Mouse (Mus musculus) lung, adult 18-20 months (tissue): ENCODE results near the gene Steap4.
"Not testable (repeated sequence)": the region's sequence is repeated elsewhere in the genome, so short reads cannot be mapped to it uniquely, and the experiment has no call there.

Experiments used
- DNase-seq, 2 experiments: peaks; one replicate each; pipeline ENCODE4 v3.0.0; 2022; ENCODE audit warnings: mixed read lengths in 2 of 2

Steap4 gene

DNA sequence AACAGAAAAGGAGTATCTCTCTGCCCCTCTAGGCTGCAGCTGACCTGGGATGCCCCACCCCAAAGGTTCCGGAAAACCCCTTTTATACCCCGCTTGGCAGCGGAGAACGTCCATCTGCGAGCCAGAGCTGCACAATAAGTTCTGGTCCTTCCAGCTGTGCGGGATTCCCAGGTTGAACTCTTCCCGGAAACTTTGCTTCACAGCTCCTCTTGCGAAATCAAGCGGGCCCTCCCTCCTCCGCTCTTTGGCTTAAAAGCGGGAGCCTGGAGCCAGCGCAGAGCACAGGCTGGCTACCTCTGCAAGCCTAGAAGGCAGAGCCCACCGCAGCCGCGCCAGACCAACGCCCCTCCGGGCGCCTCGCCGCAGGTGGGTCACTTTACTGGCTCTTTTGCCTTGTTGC is at the start of gene Steap4:
TSS of gene Steap4 (plus strand) at position 282 of the 400 bp plus-strand sequence.
- peak; percentile 77 to 81 for DNase-seq

DNA sequence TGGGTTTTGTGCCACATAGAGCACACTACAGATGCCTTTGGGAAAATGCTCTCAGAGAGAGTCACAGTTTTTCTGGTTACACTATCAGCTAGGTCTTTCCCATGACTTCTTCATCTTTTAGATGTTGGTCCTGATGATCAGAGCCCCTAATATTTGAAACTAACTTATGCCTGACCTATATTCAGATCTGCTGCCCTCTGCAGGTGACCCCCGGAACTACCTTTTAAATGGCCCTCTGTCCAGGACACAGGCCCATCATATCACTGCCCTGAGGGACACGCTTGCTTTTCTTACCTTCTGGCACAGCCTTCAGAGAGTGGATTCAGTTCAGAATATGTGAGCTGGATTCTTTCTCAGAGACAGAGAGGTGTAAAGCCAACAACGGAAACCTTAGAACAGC is 48.3 kb upstream of the Steap4 start:
- DNase-seq = no peak

DNA sequence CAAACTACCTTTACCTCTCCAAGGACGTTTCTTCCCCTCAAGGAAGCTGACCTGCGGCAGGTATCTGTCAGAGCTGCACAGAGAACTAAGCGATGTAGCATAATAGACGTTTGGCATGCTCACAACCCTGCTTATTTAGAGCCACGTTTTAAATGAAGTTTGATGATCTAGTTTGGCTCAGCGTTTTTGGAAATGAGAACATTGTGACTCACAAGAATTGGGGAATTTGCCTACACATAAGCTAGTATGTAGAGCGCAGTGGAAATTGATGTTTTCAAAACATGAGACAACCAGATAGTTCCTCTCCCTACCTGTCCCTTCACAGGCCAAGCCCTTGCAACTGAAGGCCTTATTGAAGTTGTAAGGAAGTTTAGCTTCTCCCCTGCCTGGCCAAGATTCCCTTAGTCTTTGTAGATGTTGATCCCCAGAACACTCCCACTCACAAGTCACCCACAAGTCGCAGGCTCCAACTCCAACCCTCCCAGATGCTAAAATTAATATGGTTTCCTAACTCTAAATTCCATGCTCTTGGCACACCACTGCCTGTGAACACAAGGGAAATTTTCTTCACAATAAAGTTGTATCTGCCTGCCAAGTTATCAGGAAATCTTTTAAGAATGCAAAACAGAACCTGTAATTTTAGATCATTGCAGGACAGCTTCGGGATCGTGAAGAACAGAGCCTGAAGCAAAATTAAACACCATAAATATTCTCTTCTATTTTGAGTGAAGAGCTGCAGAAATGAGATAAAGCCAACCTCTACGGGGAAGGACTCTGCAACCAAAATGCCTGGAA is 42.6 kb upstream of the Steap4 start:
- DNase-seq = no peak

DNA sequence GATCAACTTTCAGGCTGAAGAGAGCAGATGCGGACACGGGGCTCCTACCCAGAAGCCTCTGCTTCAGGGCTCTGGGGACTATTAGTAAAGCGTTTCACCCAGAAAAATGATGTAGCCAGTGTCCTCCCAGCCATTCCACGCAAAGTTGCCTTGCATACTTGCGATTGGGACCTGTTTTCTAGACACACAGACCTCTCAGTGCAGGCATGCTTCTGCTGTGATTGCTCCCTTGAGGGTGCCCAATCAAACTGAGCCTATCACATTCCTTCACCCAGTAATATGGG is 42.0 kb upstream of the Steap4 start:
- DNase-seq = no peak

DNA sequence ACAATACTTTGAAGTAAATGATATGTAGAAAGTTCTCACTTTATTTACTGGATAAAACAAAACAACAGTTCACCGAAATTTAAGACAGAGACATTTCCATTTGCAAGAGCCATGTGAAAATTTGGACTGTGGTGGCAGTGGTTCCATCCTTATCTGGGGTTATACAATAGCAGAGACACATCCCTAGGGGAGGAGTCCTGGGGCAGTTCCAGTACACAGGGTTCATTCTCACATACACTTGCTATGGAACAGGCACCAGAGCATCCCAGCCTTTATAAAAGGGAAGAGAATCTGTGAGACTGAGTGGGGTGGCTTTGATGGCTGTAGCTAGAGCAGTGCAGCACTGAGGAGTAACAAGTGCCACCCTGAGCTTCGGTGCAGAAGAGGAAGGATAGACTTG is 40.6 kb upstream of the Steap4 start:
- DNase-seq = no peak

DNA sequence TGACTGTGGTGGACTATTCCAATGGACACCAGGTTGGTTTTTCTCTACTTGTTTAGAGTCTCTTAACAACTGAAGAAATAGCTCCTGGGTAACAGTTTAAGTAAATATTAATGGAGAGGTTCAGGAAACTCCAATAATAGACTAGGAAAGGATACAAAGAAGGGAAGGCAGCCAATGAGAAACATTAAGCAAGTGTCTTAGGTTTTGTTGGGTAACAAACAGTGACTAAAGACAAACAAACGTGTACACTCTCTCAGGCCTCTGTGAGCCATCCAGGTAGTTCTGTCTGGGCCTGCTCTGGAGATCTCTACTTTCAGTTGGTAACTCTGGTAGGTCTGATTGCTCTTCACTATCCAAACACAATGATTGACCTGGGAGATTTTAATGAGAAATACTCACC is 37.5 kb upstream of the Steap4 start:
- DNase-seq = no peak

DNA sequence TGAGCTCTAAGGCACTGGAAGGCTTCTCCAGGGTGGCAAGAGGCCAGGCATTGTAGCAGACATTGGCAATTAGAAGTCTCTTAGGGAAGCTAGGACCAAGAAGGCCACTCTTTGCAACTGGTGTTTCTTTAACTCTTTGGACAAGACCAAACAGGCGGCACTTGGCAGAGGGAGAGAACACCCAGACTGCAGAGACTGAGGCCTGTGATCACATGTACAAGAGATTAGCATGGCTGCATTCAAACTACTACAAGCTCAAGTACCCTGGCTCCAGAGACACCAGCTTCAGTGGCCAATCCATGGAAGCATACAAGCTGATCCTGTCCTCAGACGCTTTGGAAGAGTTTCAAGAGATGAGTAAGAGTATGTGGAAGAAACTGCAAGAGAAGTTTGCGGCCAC is 36.6 kb upstream of the Steap4 start:
- no peak for DNase-seq

DNA sequence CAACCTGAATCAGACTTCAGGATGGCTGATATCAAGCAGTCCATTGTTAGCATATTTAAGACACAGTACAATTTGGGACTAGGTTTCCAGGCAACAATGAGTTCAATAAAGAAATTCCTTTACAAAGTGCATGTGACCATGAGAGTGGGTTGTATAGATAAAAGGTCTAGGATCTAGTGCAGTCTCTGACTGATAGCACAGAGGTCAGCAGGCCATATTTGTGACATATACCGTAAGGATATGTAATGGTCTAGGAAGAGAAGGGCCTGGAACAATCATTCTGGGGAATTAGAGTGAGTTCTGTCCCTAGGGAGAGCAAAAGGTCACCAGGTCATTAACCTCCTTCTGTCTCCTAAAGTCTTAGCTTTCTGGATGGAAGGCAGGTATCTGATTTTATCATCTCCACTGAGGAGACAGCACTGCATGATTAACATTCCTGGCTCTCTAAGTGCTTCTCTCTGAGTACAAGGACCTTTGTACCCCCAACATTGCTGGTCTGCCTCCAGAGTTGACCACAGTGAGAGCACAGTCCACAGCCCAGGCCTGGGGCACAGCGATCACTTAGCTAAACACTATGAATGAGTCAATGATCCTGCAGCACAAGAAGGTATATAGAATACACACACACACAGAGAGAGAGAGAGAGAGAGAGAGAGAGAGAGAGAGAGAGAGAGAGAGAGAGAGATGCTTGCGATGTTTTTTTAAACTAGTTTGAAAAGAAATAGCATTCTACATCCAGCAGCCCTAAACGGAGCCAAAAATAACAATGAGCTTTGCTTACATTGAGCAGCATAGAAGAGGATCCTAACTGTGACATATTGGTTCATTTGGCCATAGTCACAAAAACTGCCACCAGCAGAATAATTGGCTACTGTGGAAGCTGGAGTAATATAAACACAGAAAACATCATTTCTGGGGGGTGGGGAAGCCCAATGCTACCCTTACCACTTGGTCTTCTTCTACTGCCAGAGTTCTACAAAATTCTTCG is 27.7 kb upstream of the Steap4 start:
- no peak for DNase-seq

DNA sequence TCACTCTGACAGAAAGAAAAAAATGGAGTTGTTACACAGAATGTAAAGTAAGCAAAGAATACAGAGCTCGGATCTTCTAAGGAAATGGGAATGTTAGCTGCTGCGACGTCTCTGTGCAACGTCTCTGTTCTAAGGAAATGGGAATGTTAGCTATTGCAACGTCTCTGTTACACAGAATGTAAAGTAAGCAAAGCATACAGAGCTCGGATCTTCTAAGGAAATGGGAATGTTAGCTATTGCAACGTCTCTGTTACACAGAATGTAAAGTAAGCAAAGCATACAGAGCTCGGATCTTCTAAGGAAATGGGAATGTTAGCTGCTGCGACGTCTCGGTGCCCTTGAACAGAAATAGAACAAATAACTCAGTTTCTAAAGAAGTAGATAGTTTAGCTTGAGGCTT is 26.8 kb upstream of the Steap4 start:
- not testable (repeated sequence) for DNase-seq

DNA sequence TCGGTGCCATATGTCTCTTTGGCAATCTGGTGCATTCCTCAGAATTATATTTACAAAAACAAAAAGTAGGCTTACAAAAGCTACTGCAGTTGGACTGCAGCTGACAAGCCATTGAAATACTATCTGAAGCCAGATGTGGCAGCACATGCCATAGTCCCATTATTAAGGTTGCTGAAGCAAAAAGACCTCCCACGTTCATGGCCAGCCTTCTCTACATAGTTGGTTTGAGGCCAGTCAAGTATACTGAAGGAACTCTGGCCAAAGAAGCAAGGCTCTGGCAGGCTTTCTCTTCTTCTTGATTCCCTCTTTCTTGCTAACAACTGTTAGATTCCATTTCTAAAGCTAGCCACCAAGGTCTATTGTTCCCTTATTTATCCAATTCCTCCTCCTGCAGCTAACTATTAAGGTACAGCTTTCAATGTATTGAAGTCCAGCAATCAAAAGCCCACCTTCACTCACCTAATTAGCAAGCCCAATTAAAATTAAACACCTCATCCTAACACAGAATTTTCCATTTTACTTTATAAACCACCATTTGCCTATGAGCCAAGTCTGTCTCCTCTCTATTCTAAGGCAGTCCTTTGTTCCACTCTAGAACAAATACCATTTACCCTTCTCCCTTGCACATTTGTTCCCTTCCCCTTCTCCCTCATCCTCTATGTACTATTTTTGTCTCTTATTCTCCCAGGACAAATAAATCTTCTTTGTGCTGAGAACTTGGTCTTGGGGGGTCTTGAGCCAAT is 26.2 kb upstream of the Steap4 start:
- no peak for DNase-seq

DNA sequence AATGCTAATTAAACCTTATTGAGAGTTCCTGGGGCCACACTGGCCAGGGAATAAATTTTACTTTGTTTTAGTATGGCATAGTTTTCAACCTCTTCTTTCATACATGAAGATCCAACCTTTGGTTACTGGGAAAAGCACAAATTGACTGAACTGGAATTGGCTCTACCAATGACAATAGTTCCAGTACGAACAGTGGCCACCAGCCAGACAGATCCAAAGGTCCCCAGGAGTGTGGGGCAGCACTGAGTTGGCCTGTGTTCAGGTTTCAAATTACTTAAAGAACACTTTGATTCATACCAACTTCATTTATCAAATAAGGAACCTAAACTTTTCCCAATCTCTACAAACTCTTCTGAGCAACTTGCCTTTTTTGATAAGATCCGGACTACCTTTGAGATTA is 5.4 kb upstream of the Steap4 start:
- no peak for DNase-seq

DNA sequence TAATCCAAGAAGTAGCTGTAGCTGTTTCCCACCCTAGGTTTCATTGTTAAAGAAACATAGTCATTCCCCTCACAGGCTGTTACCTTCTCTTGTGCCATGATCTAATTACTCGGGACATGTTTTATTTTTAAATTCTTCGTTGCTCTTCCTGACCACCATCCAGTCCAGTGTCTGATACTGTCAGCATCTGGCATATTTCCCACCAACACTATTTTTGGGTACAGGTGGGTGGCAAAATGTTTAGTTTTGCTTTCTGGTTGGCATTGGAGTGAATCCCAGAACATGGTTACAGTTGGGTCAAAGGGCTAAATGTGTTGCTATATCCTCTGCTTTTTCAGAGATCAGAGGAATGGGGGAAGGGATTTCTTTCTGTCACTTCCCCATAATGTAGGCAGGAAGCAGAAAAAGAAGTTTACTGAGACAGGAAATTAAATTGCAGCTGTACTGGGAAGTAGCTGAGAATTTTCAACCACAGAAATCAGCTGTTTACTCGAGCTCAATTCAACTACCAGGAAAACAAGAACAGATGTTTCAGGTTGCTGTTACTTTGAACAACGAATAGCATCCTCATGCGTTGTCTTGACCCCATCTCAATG is 4.8 kb upstream of the Steap4 start:
- no peak for DNase-seq

DNA sequence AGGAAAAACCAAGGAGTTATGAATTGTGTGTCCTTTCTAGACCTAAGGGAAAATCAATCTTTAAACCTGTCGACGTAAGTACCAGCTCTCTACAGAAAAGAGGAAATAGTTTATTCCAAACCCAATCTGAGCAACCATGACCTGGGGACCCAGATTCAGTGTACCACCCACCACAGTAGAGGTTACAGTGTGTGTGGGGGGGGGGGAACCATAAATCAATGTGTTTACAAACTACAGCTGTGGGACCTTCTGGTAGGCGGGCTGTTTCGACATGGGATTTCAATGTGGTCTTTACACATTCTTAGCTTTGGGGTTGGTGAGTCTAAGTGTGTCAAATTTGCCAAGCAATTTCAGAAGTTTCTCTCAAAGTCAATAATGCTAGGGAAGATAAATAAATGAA is 2.2 kb upstream of the Steap4 start:
- no peak for DNase-seq

DNA sequence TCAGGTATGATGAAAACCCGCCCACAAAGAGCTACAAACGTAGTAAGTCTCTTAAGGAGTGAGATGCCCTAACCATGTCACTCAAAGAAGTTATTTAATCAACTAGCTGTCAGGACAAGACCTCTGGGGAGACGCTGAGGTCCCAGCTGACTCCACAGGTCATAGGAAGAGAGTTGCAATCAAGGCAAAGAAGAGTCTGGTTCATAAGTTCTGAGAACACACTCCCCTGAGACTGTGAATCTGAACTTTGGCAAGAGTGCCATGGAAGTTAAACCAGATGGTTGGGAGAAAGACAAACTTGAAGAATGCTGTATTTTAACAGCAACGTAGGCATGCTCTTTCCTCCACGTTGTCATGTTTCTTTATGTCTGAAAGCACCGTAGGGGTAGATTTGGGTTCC is 971 bp upstream of the Steap4 start:
- DNase-seq = no peak

DNA sequence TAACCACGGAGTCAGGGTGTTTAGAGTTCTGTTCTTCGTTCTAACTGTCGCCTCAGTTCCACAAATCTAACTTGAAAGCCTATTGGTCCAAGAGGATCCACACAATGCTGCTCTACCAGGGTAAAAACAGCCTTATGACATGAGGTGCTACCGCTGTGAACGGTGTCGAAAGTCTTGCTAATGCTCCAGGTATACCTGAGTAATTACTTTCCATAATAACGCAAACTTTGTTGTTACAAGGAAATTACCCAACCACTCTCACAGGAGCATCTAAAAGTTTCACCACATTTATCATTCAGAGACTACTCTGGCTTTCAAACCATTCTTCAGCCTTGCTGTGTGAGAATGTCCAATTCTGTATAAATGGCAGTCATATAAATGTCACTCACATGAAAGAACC is 856 bp downstream of the Steap4 start:
- DNase-seq = no peak

DNA sequence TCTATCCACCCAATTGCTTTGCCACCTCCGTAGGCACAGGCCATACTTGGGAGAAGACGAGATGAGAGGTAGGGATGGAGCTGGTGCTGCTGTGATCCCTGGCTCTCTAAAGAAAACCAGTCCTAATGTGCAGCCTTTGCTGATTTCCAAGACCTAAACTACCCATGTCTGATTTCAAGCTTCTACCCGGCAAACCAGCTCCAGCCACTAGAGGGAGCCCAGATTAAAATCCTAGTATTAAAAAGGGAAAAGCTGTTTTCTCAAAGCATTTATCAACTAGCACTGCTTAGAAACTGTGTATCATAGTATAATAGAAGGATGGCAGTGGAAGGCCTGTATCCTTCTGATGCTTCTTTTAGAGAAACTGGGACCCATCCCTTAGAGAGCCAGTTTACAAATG is 5.0 kb downstream of the Steap4 start:
- peak in 1 of 2 experiments; percentile 34 for DNase-seq

DNA sequence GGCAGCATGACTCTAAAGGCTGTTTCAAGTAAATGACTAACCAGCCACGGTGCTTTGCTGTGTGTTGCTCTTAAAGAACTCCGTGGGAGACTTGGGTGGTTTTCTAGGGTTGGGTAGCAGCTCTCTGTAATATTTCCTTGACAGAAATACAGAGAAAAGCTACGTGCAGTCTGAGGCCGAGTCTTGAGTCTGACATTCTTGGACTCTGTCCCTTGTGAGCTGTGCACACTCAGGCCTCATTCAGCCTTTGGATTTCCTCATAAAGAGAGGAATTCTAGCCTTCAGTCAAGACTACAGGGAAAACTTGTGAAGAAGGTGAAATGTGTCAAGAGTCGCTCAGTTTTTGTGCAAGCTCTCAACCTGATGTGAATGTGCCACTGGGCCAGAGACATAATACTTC is 7.9 kb downstream of the Steap4 start:
- DNase-seq = no peak

DNA sequence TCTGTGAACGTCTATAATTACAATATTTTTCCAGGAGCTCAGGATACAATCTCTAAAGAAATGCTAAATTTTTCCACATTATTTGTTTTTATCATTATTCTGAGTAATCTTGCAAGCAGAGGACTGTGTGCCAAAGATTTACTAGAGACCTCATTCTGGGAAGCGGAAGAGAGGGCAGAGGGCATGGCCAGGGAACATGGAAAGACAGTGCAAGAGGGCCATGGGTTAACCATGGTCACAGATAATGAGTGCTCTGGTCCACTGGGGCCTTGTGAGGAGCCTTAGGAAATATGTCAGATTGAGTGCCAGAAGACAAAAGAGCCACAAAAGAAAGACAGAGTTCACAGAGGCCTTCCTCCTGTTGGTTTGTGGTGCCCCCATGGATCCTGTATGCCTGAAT is 12.0 kb downstream of the Steap4 start:
- DNase-seq = no peak

DNA sequence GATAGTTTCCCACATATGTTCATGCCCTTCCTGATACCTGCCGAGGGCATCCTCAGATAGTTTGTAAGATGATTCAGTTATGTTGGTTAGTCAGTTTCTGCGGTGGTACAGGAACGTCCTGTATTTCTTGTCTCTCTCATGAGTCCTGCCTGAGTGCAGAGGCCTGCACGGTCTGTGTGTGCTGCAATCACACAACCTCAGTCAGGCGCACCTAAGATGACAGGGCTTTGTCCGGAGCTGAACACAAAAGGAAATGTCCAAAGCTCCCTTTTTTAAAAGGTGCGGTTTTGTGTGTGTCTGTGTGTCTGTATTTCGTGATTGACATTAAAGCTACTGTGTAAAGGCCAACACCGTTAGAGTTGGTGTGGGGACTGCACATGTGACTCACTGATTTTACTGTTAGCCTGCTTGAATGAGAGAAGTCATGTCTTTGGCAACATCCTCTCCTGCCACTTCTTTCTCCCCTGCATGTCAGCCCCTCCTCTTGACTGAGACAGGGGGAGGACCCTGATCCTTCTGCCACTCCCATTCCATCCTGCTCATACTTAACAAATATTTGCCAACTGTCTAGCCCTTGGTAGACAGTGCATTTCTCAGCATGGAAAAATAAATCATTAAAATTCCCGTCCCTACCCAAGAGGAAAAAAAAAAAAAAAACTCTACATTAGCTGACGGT is 14.4 kb downstream of the Steap4 start:
- DNase-seq = no peak

DNA sequence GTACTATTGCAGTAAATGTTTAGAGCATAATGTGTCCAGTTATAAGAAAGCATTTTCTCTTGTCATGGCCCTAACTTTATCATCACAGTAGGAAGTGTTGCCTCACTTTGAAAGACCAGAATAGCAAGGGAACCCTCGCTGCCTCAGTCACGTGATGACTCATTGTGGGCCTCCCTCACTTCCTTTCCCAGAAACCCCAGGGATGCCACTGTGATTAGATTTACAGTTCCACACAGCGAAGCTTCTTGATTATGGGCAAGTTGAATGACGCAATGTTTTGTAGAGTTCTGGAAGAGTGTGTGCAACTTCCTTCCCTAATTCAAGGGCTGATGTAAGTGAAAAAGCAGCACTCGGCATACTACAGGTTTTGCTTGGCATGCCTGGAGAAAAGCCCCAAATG is 20.3 kb downstream of the Steap4 start:
- DNase-seq = peak in 1 of 2 experiments; percentile 7

DNA sequence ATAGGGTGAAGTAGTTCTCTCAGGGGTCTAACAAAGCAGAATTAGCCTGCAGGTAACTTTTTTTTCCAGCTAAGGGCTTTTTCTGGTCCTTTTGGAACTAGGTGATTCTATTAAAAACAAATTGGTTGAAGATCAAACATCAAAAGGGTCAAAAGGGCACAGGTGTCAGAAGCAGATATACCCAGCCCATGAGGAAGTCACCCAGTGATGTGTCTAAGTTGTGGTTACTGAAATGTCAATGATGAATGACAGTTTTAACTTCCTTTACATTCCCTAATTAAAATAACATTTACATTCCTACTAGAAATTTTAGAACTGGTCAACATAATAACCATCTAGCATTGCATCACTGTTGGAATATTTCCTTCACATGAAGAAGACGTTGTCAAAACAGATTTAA is 27.7 kb downstream of the Steap4 start:
- no peak for DNase-seq

DNA sequence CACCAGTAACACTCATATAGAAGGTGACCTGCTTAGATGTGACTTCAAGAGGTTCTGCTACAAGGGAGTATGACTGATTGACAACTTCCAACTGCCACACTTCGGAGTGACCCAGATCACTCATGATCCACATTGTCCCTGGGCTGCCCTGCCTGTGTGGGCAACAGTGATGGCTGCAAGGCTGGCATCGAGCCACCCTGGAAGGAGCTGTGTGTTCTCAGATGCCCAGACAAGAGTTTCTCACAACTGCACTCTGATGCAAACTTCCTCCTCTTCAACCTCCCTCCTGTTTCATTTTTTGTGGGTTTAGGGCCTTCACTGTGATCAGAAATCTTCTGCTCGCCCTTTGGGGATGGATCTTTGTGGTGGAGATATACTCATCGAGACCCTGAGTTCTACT is 28.2 kb downstream of the Steap4 start:
- DNase-seq = no peak
